Mouse (Mus musculus) ES-E14 (cell line): ENCODE results near the gene Olfr524. TPM values are rescaled to one million over a fixed set of nuclear protein-coding genes. Genes with fewer than 3 reads are reported as not detected.

ENCODE experiments used
- DNase-seq: peaks from one replicate; pipeline ENCODE4 v3.0.0-alpha.2; 2013; ENCODE audit warnings: low read depth, low spot score
- H3K27ac ChIP-seq: 2 replicates; pipeline ENCODE4 v1.5.1; 2012; ENCODE audit warnings: low read depth, mild to moderate bottlenecking, low read length, moderate library complexity, mixed read lengths; ENCODE audit not compliant: poor library complexity, insufficient read depth, severe bottlenecking
- H3K36me3 ChIP-seq: 2 replicates; pipeline ENCODE4 v1.6.1; 2012; ENCODE audit warnings: mild to moderate bottlenecking, low read length, moderate library complexity, mixed read lengths; ENCODE audit not compliant: control insufficient read depth, poor library complexity, insufficient read depth, severe bottlenecking
- H3K4me1 ChIP-seq, 2 experiments: fragments of 150-350 bp in 1 of 2; sonication (generic) in 1 of 2; 2 replicates each; pipeline ENCODE4 v1.6.1; 2012; ENCODE audit warnings: low read length in 2 of 2, mild to moderate bottlenecking in 1 of 2, mixed read lengths in 1 of 2; ENCODE audit not compliant: control insufficient read depth in 2 of 2, insufficient read depth in 2 of 2, poor library complexity in 1 of 2
- H3K4me3 ChIP-seq, 2 experiments: fragments of 150-350 bp in 1 of 2; sonication (generic) in 1 of 2; 2 replicates each; pipeline ENCODE4 v1.5.1; 2012; ENCODE audit warnings: low read length in 2 of 2, low read depth in 1 of 2, mild to moderate bottlenecking in 1 of 2, mixed read lengths in 1 of 2; ENCODE audit not compliant: insufficient read depth in 1 of 2, poor library complexity in 1 of 2, severe bottlenecking in 1 of 2
- H3K9ac ChIP-seq: 2 replicates; pipeline ENCODE4 v1.6.1; 2012; ENCODE audit warnings: low read depth, mild to moderate bottlenecking, low read length, mixed read lengths; ENCODE audit not compliant: poor library complexity, insufficient read depth, severe bottlenecking
- H3K9me3 ChIP-seq: fragments of 150-350 bp; sonication (generic); 2 replicates; pipeline ENCODE4 v1.6.1; 2012; ENCODE audit warnings: low read depth, mild to moderate bottlenecking, low read length; ENCODE audit not compliant: control insufficient read depth, insufficient read depth
- CHD2 ChIP-seq: IDR thresholded peaks from 2 replicates; pipeline ENCODE4 v1.6.1; 2014; ENCODE audit warnings: mild to moderate bottlenecking, low read depth, low read length, inconsistent platforms
- HCFC1 ChIP-seq: IDR thresholded peaks from 2 replicates; pipeline ENCODE4 v1.6.1; 2012; ENCODE audit warnings: low read length, inconsistent platforms, borderline replicate concordance; ENCODE audit not compliant: insufficient read depth
- MAFK ChIP-seq: IDR thresholded peaks from 2 replicates; pipeline ENCODE4 v1.6.1; 2014; ENCODE audit warnings: mild to moderate bottlenecking, low read depth, low read length, inconsistent platforms; ENCODE audit not compliant: insufficient read depth
- ZC3H11A ChIP-seq: IDR thresholded peaks from 2 replicates; pipeline ENCODE4 v1.6.1; 2012; ENCODE audit warnings: low read depth, mild to moderate bottlenecking, inconsistent platforms, low read length, borderline replicate concordance
- ZNF384 ChIP-seq: IDR thresholded peaks from 2 replicates; pipeline ENCODE4 v1.6.1; 2012; ENCODE audit warnings: low read depth, low read length, inconsistent platforms
- in situ Hi-C, 2 experiments: fragments of 600-800 bp; cut with MboI; formaldehyde crosslinking; loops; one replicate each; pipeline ENCODE4 v1.15.1; 2025; ENCODE audit warnings: low sequenced_read_pairs in 2 of 2, inconsistent platforms in 1 of 2; ENCODE audit not compliant: unreplicated experiment in 2 of 2
- total RNA-seq: library from RNA; depleted of rRNA; stranded (reverse); fragments of 300-350 nt; gene quantifications from 2 replicates; pipeline ENCODE4 v1.2.3, GENCODE M21; 2012

Olfr524 gene
- total RNA-seq, 1 experiment: not detected

GRCm38 (mm10) chr7:140167950-140168349, 37.8 kb downstream of the Olfr524 start:
- DNase-seq: no peak
- Histone ChIP-seq H3K4me1 (peaks cover 0 to 7% of the 10 kb centered on the region in 2 experiments; a peak in 1 of 4 replicates), H3K9ac (no peak overlapping the region), H3K27ac (no peak overlapping the region), H3K9me3 (no peaks in the 10 kb centered on the region), H3K36me3 (no peaks in the 10 kb centered on the region), H3K4me3 (no peak overlapping the region)
- in situ Hi-C loops: no loop called here
- TF ChIP-seq ZC3H11A (no peak), CHD2 (no peak), HCFC1 (no peak), MAFK (no peak), ZNF384 (no peak)

DNA sequence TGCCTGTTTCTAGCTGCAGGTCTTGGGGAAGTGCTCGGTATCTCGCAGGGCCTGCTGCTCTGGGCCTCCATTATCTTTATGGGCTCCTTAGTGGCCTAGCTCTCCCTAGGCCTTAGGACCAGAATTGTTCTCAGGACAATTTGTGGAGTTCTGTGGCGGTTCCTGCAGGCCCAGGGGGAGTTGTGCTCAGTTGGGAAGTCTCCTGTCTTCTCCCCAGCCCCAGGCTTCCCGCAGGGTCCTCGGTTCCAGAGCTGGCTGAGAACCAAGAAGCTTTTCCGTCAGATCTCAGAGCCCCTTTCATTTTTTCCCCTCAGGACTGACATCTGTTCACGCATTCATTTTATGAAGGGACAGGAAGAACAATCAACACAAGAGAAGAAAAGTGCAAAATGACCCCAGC, 41.1 kb downstream of the Olfr524 start, which contains the start of gene Olfr522:
Gene Olfr522, minus strand, starts transcription at position 101 of the 400 bp plus-strand sequence.
- Histone ChIP-seq H3K27ac (no peak within 1 kb of the TSS; the same call in 1 of the 2 replicates), H3K4me1 (no peaks in the 10 kb centered on the region), H3K36me3 (no peaks in the 10 kb centered on the region), H3K9ac (no peak within 1 kb of the TSS), H3K4me3 (no peak within 1 kb of the TSS), H3K9me3 (no peaks in the 10 kb centered on the region)
- TF ChIP-seq ZNF384: no peak
- no peak for TF ChIP-seq MAFK
- no peak for TF ChIP-seq CHD2
- TF ChIP-seq ZC3H11A: no peak
- TF ChIP-seq HCFC1: no peak
- in situ Hi-C loops: no loop called here
- no peak for DNase-seq

DNA sequence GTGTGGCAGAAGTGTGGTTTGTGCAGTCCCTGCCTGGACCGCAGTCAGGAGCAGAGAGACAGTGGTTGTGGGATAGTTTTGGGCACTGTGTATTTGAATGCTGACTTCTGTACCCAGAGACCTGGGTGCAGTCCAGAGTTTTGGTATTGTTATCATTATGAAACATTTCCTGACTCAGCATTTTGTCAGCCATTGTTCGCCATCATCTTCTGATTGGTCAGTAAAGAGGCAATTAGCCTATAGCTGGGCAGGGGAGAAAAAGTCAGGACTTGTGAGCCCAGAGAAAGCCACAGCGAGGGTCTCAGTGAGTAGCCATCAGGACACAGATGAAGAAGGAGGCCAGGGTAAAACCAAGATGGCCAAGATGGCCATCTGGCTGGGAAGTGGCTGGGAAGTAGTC, 45.4 kb downstream of the Olfr524 start:
- Histone ChIP-seq H3K4me1 (no peaks in the 10 kb centered on the region), H3K4me3 (no peak overlapping the region), H3K36me3 (no peaks in the 10 kb centered on the region), H3K9ac (no peak overlapping the region), H3K9me3 (no peaks in the 10 kb centered on the region), H3K27ac (no peak overlapping the region)
- in situ Hi-C loops: no loop called here
- DNase-seq: no peak
- TF ChIP-seq ZC3H11A (no peak), MAFK (peak; percentile 80)

DNA sequence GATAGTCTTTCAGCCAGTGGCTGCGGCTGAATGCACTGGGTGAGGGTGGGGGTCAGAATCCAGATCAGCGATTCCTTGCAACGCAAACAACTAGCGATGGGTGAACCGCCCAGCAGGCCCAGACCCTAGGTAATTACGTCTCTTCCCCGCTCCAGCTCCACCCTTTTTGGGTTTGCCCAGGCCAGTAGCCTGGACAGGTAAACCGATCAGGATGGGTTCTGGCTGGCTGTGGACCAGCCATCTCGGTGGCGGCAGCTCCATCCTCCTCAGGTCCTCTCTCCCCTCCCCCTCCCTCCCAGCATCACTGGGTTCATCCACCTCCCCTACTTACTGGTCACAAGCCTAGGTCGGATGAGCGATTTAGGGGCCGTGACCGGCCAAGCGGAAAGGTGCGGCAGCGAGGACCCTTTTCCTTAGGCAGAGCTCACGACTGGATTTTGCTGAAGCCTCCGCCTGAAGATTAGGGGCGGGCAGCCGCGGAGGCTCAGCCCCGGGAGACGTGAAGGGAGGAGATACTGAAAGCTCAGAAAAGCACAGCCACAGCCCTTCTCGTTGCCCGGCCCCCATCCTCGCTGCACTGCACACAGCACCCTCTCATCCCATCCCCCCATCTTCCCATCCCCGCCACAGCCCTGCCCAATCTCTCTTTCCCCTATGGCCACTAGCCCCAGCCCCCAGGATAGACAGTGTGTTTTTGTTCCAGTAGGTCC, 51.4 kb downstream of the Olfr524 start, which contains the start of gene Sprn:
Gene Sprn, minus strand, starts transcription at position 660 of the 710 bp plus-strand sequence.
- H3K9ac ChIP-seq: no peak within 1 kb of the TSS
- DNase-seq: no peak
- peak within 1 kb of the TSS; percentile 10 to 58 for H3K4me3 ChIP-seq
- H3K36me3 ChIP-seq: peaks cover 8% of the 10 kb centered on the region; the same call in 1 of the 2 replicates
- peaks cover 0 to 9% of the 10 kb centered on the region in 2 experiments; a peak in 1 of 4 replicates for H3K4me1 ChIP-seq
- in situ Hi-C loops: no loop called here
- no peaks in the 10 kb centered on the region for H3K9me3 ChIP-seq
- no peak for TF ChIP-seq HCFC1
- TF ChIP-seq ZNF384: no peak
- no peak for TF ChIP-seq CHD2
- TF ChIP-seq ZC3H11A: no peak
- no peak for TF ChIP-seq MAFK
- H3K27ac ChIP-seq: no peak within 1 kb of the TSS
